Mouse (Mus musculus) C2C12 (cell line): ENCODE results near the gene Btn2a2.

ENCODE experiments used
- CTCF ChIP-seq: IDR thresholded peaks from one replicate; pipeline ENCODE4 v1.5.1; 2011; ENCODE audit not compliant: control insufficient read depth, insufficient read depth, insufficient read length
- MYOD1 ChIP-seq: IDR thresholded peaks from one replicate; pipeline ENCODE4 v1.6.1; 2011; ENCODE audit warnings: low read depth; ENCODE audit not compliant: control insufficient read depth, insufficient read length
- MYOG ChIP-seq: IDR thresholded peaks from one replicate; pipeline ENCODE4 v1.6.1; 2011; ENCODE audit not compliant: control insufficient read depth, insufficient read length; ENCODE audit errors: extremely low read depth
- USF1 ChIP-seq: IDR thresholded peaks from one replicate; pipeline ENCODE4 v1.6.1; 2011; ENCODE audit warnings: low read depth, mild to moderate bottlenecking, control low read depth, moderate library complexity

DNA sequence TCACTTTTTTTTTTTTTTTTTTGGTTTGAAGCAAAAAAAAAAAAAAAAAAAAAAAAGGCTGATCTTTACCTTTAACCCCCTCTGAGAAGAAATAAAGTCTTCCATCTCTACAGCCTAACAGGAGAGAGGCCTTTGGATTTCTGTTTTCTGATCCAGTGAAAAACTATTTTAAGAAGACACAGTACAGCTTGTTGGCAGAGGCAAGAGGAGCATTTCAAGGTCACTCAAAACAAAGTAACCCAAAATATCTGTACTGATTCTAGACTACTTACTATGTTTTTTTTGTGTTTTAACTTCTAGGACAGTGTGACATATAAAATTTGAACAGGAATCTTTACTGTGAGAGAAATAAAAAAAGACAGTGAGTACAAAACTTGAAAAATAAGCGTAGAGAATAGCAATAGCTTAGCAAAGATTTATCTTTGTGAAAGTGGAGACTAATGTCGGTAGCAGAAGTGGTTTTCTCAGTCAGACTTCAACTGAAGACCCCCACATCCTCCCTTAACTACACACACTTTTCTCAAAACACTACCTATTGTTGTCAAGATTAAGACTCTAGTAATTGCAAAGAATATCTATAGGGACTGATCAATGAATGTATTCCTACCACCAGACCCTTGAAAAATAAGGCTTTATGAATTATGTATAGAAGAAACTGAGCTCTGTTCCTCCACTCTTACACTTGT is 41.0 kb upstream of the Btn2a2 start:
- TF ChIP-seq MYOG: no peak
- no peak for TF ChIP-seq CTCF
- no peak for TF ChIP-seq USF1
- TF ChIP-seq MYOD1: no peak
